Mouse (Mus musculus) liver, embryonic 14.5 days (tissue): ENCODE results near the gene Lag3.

ENCODE experiments used
- CTCF ChIP-seq: IDR thresholded peaks from 2 replicates; pipeline ENCODE4 v1.5.1; 2016; ENCODE audit warnings: antibody characterized with exemption, low read depth, control low read depth
- EP300 ChIP-seq: IDR thresholded peaks from 2 replicates; pipeline ENCODE4 v1.6.1; 2016; ENCODE audit warnings: antibody characterized with exemption, low read depth

- no peak for TF ChIP-seq EP300
- no peak for TF ChIP-seq CTCF
Observed at GRCm38 (mm10) chr6:124933127-124933526, 21.6 kb upstream of the Lag3 start.
